Mouse (Mus musculus): ENCODE data around the gene Tmem186. TPM values are rescaled to one million over a fixed set of nuclear protein-coding genes. Genes with fewer than 3 reads are reported as not detected.

Gene Tmem186
- polyA plus RNA-seq, 1 experiment, result 17.1 TPM

- H3K4me1 ChIP-seq (ENCODE audit: control insufficient read depth, insufficient read depth, low read length), result peaks cover 15% of the 10 kb centered on the region
- peak overlapping the region; percentile 1; the same call in 1 of the 2 replicates for H3K4me3 ChIP-seq (ENCODE audit: low read depth, low read length)
- H3K27ac ChIP-seq (ENCODE audit: insufficient read depth, low read length), result no peak overlapping the region
Observed at GRCm38 (mm10) chr16:8670041-8671035, 32.8 kb upstream of the Tmem186 start.

GRCm38 (mm10) chr16:8669432-8669831 lies 31.9 kb upstream of the Tmem186 start:
- H3K9ac ChIP-seq (ENCODE audit: low read depth, poor library complexity, severe bottlenecking), result no peak overlapping the region
- no peak overlapping the region for H3K4me3 ChIP-seq (ENCODE audit: low read depth, low read length)
- H3K36me3 ChIP-seq (ENCODE audit: control insufficient read depth, insufficient read depth, low read length, poor library complexity, severe bottlenecking), result no peaks in the 10 kb centered on the region
- H3K27ac ChIP-seq (ENCODE audit: insufficient read depth, low read length), result no peak overlapping the region
- no peaks in the 10 kb centered on the region for H3K27me3 ChIP-seq (ENCODE audit: control insufficient read depth, insufficient read depth, low read length, poor library complexity, severe bottlenecking)
- H3K4me1 ChIP-seq (ENCODE audit: control insufficient read depth, insufficient read depth, low read length), result peaks cover 16% of the 10 kb centered on the region
- TF ChIP-seq CTCF (IDR thresholded peaks at IDR 0.05; ENCODE audit: low read depth, low read length) (no peak), EP300 (IDR thresholded peaks at IDR 0.05; ENCODE audit: insufficient read depth, low read depth, low read length) (no peak), POLR2A (IDR thresholded peaks at IDR 0.05; ENCODE audit: insufficient read depth, low read length) (no peak)
- H3K9me3 ChIP-seq (replicated peaks; ENCODE audit: control insufficient read depth, insufficient read depth, low read length, poor library complexity, severe bottlenecking), result no peaks in the 10 kb centered on the region

More at GRCm38 (mm10) chr16:8670041-8671035, 32.8 kb upstream of the Tmem186 start:
- Histone ChIP-seq H3K36me3 (ENCODE audit: control insufficient read depth, insufficient read depth, low read length, poor library complexity, severe bottlenecking) (no peaks in the 10 kb centered on the region), H3K9me3 (replicated peaks; ENCODE audit: control insufficient read depth, insufficient read depth, low read length, poor library complexity, severe bottlenecking) (no peaks in the 10 kb centered on the region), H3K9ac (ENCODE audit: low read depth, poor library complexity, severe bottlenecking) (0 out of 2 replicates have a peak overlapping the region, but pooled peaks have one; percentile 58), H3K27me3 (ENCODE audit: control insufficient read depth, insufficient read depth, low read length, poor library complexity, severe bottlenecking) (no peaks in the 10 kb centered on the region)
- TF ChIP-seq POLR2A (IDR thresholded peaks at IDR 0.05; ENCODE audit: insufficient read depth, low read length) (no peak), CTCF (IDR thresholded peaks at IDR 0.05; ENCODE audit: low read depth, low read length) (no peak), EP300 (IDR thresholded peaks at IDR 0.05; ENCODE audit: insufficient read depth, low read depth, low read length) (no peak)

- TF ChIP-seq POLR2A (IDR thresholded peaks at IDR 0.05; ENCODE audit: insufficient read depth, low read length) (no peak), EP300 (IDR thresholded peaks at IDR 0.05; ENCODE audit: insufficient read depth, low read depth, low read length) (no peak), CTCF (IDR thresholded peaks at IDR 0.05; ENCODE audit: low read depth, low read length) (no peak)
- H3K9me3 ChIP-seq (replicated peaks; ENCODE audit: control insufficient read depth, insufficient read depth, low read length, poor library complexity, severe bottlenecking), result no peaks in the 10 kb centered on the region
- no peaks in the 10 kb centered on the region for H3K27me3 ChIP-seq (ENCODE audit: control insufficient read depth, insufficient read depth, low read length, poor library complexity, severe bottlenecking)
- no peak overlapping the region for H3K27ac ChIP-seq (ENCODE audit: insufficient read depth, low read length)
- peaks cover 16% of the 10 kb centered on the region for H3K4me1 ChIP-seq (ENCODE audit: control insufficient read depth, insufficient read depth, low read length)
- H3K9ac ChIP-seq (ENCODE audit: low read depth, poor library complexity, severe bottlenecking), result no peak overlapping the region
- H3K36me3 ChIP-seq (ENCODE audit: control insufficient read depth, insufficient read depth, low read length, poor library complexity, severe bottlenecking), result no peaks in the 10 kb centered on the region
- H3K4me3 ChIP-seq (ENCODE audit: low read depth, low read length), result no peak overlapping the region
Observed at GRCm38 (mm10) chr16:8668386-8668785, 30.9 kb upstream of the Tmem186 start.

GRCm38 (mm10) chr16:8667814-8668213 lies 30.3 kb upstream of the Tmem186 start:
- Histone ChIP-seq H3K27me3 (ENCODE audit: control insufficient read depth, insufficient read depth, low read length, poor library complexity, severe bottlenecking) (no peaks in the 10 kb centered on the region), H3K9ac (ENCODE audit: low read depth, poor library complexity, severe bottlenecking) (no peak overlapping the region), H3K4me3 (ENCODE audit: low read depth, low read length) (no peak overlapping the region), H3K36me3 (ENCODE audit: control insufficient read depth, insufficient read depth, low read length, poor library complexity, severe bottlenecking) (no peaks in the 10 kb centered on the region), H3K4me1 (ENCODE audit: control insufficient read depth, insufficient read depth, low read length) (peaks cover 16% of the 10 kb centered on the region), H3K9me3 (replicated peaks; ENCODE audit: control insufficient read depth, insufficient read depth, low read length, poor library complexity, severe bottlenecking) (no peaks in the 10 kb centered on the region), H3K27ac (ENCODE audit: insufficient read depth, low read length) (no peak overlapping the region)
- TF ChIP-seq POLR2A (IDR thresholded peaks at IDR 0.05; ENCODE audit: insufficient read depth, low read length) (no peak), CTCF (IDR thresholded peaks at IDR 0.05; ENCODE audit: low read depth, low read length) (no peak), EP300 (IDR thresholded peaks at IDR 0.05; ENCODE audit: insufficient read depth, low read depth, low read length) (no peak)

- Histone ChIP-seq H3K9me3 (replicated peaks; ENCODE audit: control insufficient read depth, insufficient read depth, low read length, poor library complexity, severe bottlenecking) (no peaks in the 10 kb centered on the region), H3K4me1 (ENCODE audit: control insufficient read depth, insufficient read depth, low read length) (peaks cover 16% of the 10 kb centered on the region), H3K9ac (ENCODE audit: low read depth, poor library complexity, severe bottlenecking) (no peak overlapping the region), H3K4me3 (ENCODE audit: low read depth, low read length) (no peak overlapping the region), H3K27me3 (ENCODE audit: control insufficient read depth, insufficient read depth, low read length, poor library complexity, severe bottlenecking) (no peaks in the 10 kb centered on the region), H3K27ac (ENCODE audit: insufficient read depth, low read length) (0 out of 2 replicates have a peak overlapping the region, but pooled peaks have one; percentile 2), H3K36me3 (ENCODE audit: control insufficient read depth, insufficient read depth, low read length, poor library complexity, severe bottlenecking) (no peaks in the 10 kb centered on the region)
- no peak for TF ChIP-seq POLR2A (IDR thresholded peaks at IDR 0.05; ENCODE audit: insufficient read depth, low read length)
- TF ChIP-seq EP300 (IDR thresholded peaks at IDR 0.05; ENCODE audit: insufficient read depth, low read depth, low read length), result no peak
- no peak for TF ChIP-seq CTCF (IDR thresholded peaks at IDR 0.05; ENCODE audit: low read depth, low read length)
Observed at GRCm38 (mm10) chr16:8667261-8667660, 29.7 kb upstream of the Tmem186 start.

- Histone ChIP-seq H3K4me1 (ENCODE audit: control insufficient read depth, insufficient read depth, low read length) (peaks cover 16% of the 10 kb centered on the region), H3K27ac (ENCODE audit: insufficient read depth, low read length) (no peak overlapping the region), H3K9me3 (replicated peaks; ENCODE audit: control insufficient read depth, insufficient read depth, low read length, poor library complexity, severe bottlenecking) (no peaks in the 10 kb centered on the region), H3K4me3 (ENCODE audit: low read depth, low read length) (no peak overlapping the region), H3K9ac (ENCODE audit: low read depth, poor library complexity, severe bottlenecking) (no peak overlapping the region), H3K27me3 (ENCODE audit: control insufficient read depth, insufficient read depth, low read length, poor library complexity, severe bottlenecking) (no peaks in the 10 kb centered on the region), H3K36me3 (ENCODE audit: control insufficient read depth, insufficient read depth, low read length, poor library complexity, severe bottlenecking) (no peaks in the 10 kb centered on the region)
- TF ChIP-seq POLR2A (IDR thresholded peaks at IDR 0.05; ENCODE audit: insufficient read depth, low read length), result no peak
- TF ChIP-seq EP300 (IDR thresholded peaks at IDR 0.05; ENCODE audit: insufficient read depth, low read depth, low read length), result 0 out of 2 replicates have a peak, but pooled peaks have one; percentile 22
Observed at GRCm38 (mm10) chr16:8666452-8666851, 28.9 kb upstream of the Tmem186 start.

Measured in ES-Bruce4 (cell line).